Mouse (Mus musculus) forebrain, embryonic 14.5 days (tissue): Measurements from ENCODE around the gene Agbl1. TPM values are rescaled to one million over a fixed set of nuclear protein-coding genes. Genes with fewer than 3 reads are reported as not detected.

Source experiments
- ATAC-seq: fragments of 200-750 bp; cut with Nextera tagmentation; 2 replicates; pipeline ENCODE4 v1.8.0; 2017; ENCODE audit warnings: mild to moderate bottlenecking, moderate library complexity
- DNase-seq: peaks from one replicate; pipeline ENCODE4 v3.0.0-alpha.2; 2015; ENCODE audit warnings: low spot score
- H3K27ac ChIP-seq: fragments of 300-500 bp; sonication (generic); 2 replicates; pipeline ENCODE4 v1.5.1; 2014; ENCODE audit warnings: low read depth, mild to moderate bottlenecking, control low read depth, low read length, moderate library complexity
- H3K27me3 ChIP-seq: fragments of 300-500 bp; sonication (generic); replicated peaks from 2 replicates; pipeline ENCODE4 v1.6.1; 2014; ENCODE audit warnings: low read length, control low read depth, mixed read lengths; ENCODE audit not compliant: control insufficient read depth, insufficient read depth
- H3K36me3 ChIP-seq: fragments of 300-500 bp; sonication (generic); 2 replicates; pipeline ENCODE4 v1.6.1; 2014; ENCODE audit warnings: low read length, control low read depth; ENCODE audit not compliant: control insufficient read depth, insufficient read depth
- H3K4me1 ChIP-seq: fragments of 300-500 bp; sonication (generic); 2 replicates; pipeline ENCODE4 v1.6.1; 2014; ENCODE audit warnings: antibody characterized with exemption, low read length, control low read depth; ENCODE audit not compliant: control insufficient read depth, insufficient read depth
- H3K4me2 ChIP-seq: fragments of 300-500 bp; sonication (generic); 2 replicates; pipeline ENCODE4 v1.6.1; 2014; ENCODE audit warnings: mild to moderate bottlenecking, control low read depth, low read length
- H3K4me3 ChIP-seq: fragments of 300-500 bp; sonication (generic); 2 replicates; pipeline ENCODE4 v1.5.1; 2014; ENCODE audit warnings: low read depth, low read length, control low read depth
- H3K9ac ChIP-seq: fragments of 300-500 bp; sonication (generic); 2 replicates; pipeline ENCODE4 v1.6.1; 2014; ENCODE audit warnings: mild to moderate bottlenecking, low read length, control low read depth, moderate library complexity
- H3K9me3 ChIP-seq: fragments of 300-500 bp; sonication (generic); replicated peaks from 2 replicates; pipeline ENCODE4 v1.6.1; 2016; ENCODE audit warnings: low read length, control low read depth, mixed read lengths; ENCODE audit not compliant: control insufficient read depth
- WGBS: fragments of 180-500 bp; shearing (Covaris S2); extraction: QIAGEN DNeasy Blood & Tissue Kit; methylation state at CpG from one replicate; pipeline ENCODE4 v1.1.7; 2014; 5-methylcytosine and 5-hydroxymethylcytosine counted together
- polyA plus RNA-seq: library from polyadenylated mRNA; unstranded; fragments of >200 nt; fragmentation: Nextera tagmentation; extraction: Ambion mirVana; gene quantifications from 2 replicates; pipeline ENCODE4 v1.2.1, GENCODE M21; 2014

Gene Agbl1
- polyA plus RNA-seq, 1 experiment from 2014 or later: 0.09 TPM

GRCm38 (mm10) chr7:76889416-76890209, 659.9 kb downstream of the Agbl1 start:
- Histone ChIP-seq H3K27ac (no peak overlapping the region), H3K36me3 (no peaks in the 10 kb centered on the region), H3K4me2 (peak overlapping the region; percentile 36), H3K4me1 (no peaks in the 10 kb centered on the region), H3K9ac (no peak overlapping the region), H3K9me3 (no peaks in the 10 kb centered on the region), H3K27me3 (no peaks in the 10 kb centered on the region), H3K4me3 (peak overlapping the region; percentile 3; the same call in 1 of the 2 replicates)
- 28% methylated on average over 22 of the region's 22 CpGs for WGBS
- peak; percentile 66 for ATAC-seq
- peak; percentile 73 for DNase-seq

- no peaks in the 10 kb centered on the region for H3K27me3 ChIP-seq
- no peak overlapping the region for H3K9ac ChIP-seq
- no peaks in the 10 kb centered on the region for H3K9me3 ChIP-seq
- DNase-seq (no peak), ATAC-seq (no peak)
- H3K4me2 ChIP-seq: no peak overlapping the region
- no peak overlapping the region for H3K27ac ChIP-seq
- H3K4me3 ChIP-seq: no peak overlapping the region
- no peaks in the 10 kb centered on the region for H3K36me3 ChIP-seq
- WGBS: 84% methylated on average over 1 of the region's 1 CpGs
- H3K4me1 ChIP-seq: no peaks in the 10 kb centered on the region
Observed at GRCm38 (mm10) chr7:76904096-76904495, 674.4 kb downstream of the Agbl1 start.

- 78% methylated on average over 5 of the region's 5 CpGs for WGBS
Observed at GRCm38 (mm10) chr7:76911672-76912071, 682.0 kb downstream of the Agbl1 start.

GRCm38 (mm10) chr7:76918871-76919270, 689.2 kb downstream of the Agbl1 start:
- no peak overlapping the region for H3K27ac ChIP-seq
- H3K4me1 ChIP-seq: no peaks in the 10 kb centered on the region
- H3K9ac ChIP-seq: no peak overlapping the region
- H3K27me3 ChIP-seq: no peaks in the 10 kb centered on the region
- no peak overlapping the region for H3K4me3 ChIP-seq
- no peak for ATAC-seq
- DNase-seq: peak; percentile 34
- no peaks in the 10 kb centered on the region for H3K9me3 ChIP-seq
- H3K36me3 ChIP-seq: no peaks in the 10 kb centered on the region
- H3K4me2 ChIP-seq: no peak overlapping the region

More at GRCm38 (mm10) chr7:76911672-76912071, 682.0 kb downstream of the Agbl1 start:
- H3K9me3 ChIP-seq: no peaks in the 10 kb centered on the region
- no peaks in the 10 kb centered on the region for H3K36me3 ChIP-seq
- H3K4me2 ChIP-seq: no peak overlapping the region
- no peaks in the 10 kb centered on the region for H3K27me3 ChIP-seq
- no peaks in the 10 kb centered on the region for H3K4me1 ChIP-seq
- no peak overlapping the region for H3K27ac ChIP-seq
- H3K9ac ChIP-seq: no peak overlapping the region
- peak; percentile 59 for DNase-seq
- no peak overlapping the region for H3K4me3 ChIP-seq
- peak; percentile 63; the same call in 1 of the 2 replicates for ATAC-seq

GRCm38 (mm10) chr7:76921671-76922070, 692.0 kb downstream of the Agbl1 start:
- no peak overlapping the region for H3K4me2 ChIP-seq
- no peak for ATAC-seq
- DNase-seq: no peak

GRCm38 (mm10) chr7:76935219-76935618, 705.5 kb downstream of the Agbl1 start:
- Histone ChIP-seq H3K27ac (no peak overlapping the region), H3K9me3 (no peaks in the 10 kb centered on the region), H3K27me3 (no peaks in the 10 kb centered on the region)

More at GRCm38 (mm10) chr7:76921671-76922070, 692.0 kb downstream of the Agbl1 start:
- Histone ChIP-seq H3K4me3 (no peak overlapping the region), H3K27ac (no peak overlapping the region), H3K36me3 (no peaks in the 10 kb centered on the region), H3K9ac (no peak overlapping the region), H3K27me3 (no peaks in the 10 kb centered on the region), H3K9me3 (no peaks in the 10 kb centered on the region), H3K4me1 (no peaks in the 10 kb centered on the region)
- 68% methylated on average over 2 of the region's 2 CpGs for WGBS

GRCm38 (mm10) chr7:76941531-76941930, 711.8 kb downstream of the Agbl1 start:
- Histone ChIP-seq H3K36me3 (no peaks in the 10 kb centered on the region), H3K4me3 (no peak overlapping the region), H3K9ac (no peak overlapping the region), H3K9me3 (no peaks in the 10 kb centered on the region), H3K4me2 (no peak overlapping the region), H3K27ac (no peak overlapping the region), H3K27me3 (no peaks in the 10 kb centered on the region), H3K4me1 (no peaks in the 10 kb centered on the region)
- no peak for ATAC-seq
- peak; percentile 49 for DNase-seq

More at GRCm38 (mm10) chr7:76935219-76935618, 705.5 kb downstream of the Agbl1 start:
- H3K4me3 ChIP-seq: no peak overlapping the region
- H3K9ac ChIP-seq: no peak overlapping the region
- ATAC-seq (no peak), DNase-seq (no peak)
- no peaks in the 10 kb centered on the region for H3K36me3 ChIP-seq
- H3K4me2 ChIP-seq: no peak overlapping the region
- H3K4me1 ChIP-seq: no peaks in the 10 kb centered on the region

- ATAC-seq: no peak
- H3K9me3 ChIP-seq: no peaks in the 10 kb centered on the region
- no peaks in the 10 kb centered on the region for H3K27me3 ChIP-seq
- no peaks in the 10 kb centered on the region for H3K36me3 ChIP-seq
- no peak overlapping the region for H3K4me2 ChIP-seq
- H3K27ac ChIP-seq: no peak overlapping the region
- H3K4me3 ChIP-seq: no peak overlapping the region
- DNase-seq: peak; percentile 19
- WGBS: 10% methylated on average over 3 of the region's 3 CpGs
- no peak overlapping the region for H3K9ac ChIP-seq
- no peaks in the 10 kb centered on the region for H3K4me1 ChIP-seq
Observed at GRCm38 (mm10) chr7:76971334-76971733, 741.6 kb downstream of the Agbl1 start.

GRCm38 (mm10) chr7:77009571-77009970, 779.9 kb downstream of the Agbl1 start:
- H3K9me3 ChIP-seq: no peaks in the 10 kb centered on the region
- WGBS: 89% methylated on average over 3 of the region's 3 CpGs
- no peak for ATAC-seq
- H3K4me3 ChIP-seq: no peak overlapping the region
- H3K9ac ChIP-seq: no peak overlapping the region
- H3K27me3 ChIP-seq: no peaks in the 10 kb centered on the region
- no peaks in the 10 kb centered on the region for H3K4me1 ChIP-seq
- no peak for DNase-seq
- H3K36me3 ChIP-seq: no peaks in the 10 kb centered on the region
- no peak overlapping the region for H3K4me2 ChIP-seq
- H3K27ac ChIP-seq: no peak overlapping the region
